Mouse (Mus musculus) C2C12 (cell line): ENCODE results near the gene Hoxd13. TPM values are rescaled to one million over a fixed set of nuclear protein-coding genes. Genes with fewer than 3 reads are reported as not detected.

Experiments
- H3K27me3 ChIP-seq: one replicate; pipeline ENCODE4 v1.6.1; 2011; ENCODE audit not compliant: control insufficient read depth, insufficient read depth, insufficient read length
- H3K36me3 ChIP-seq: one replicate; pipeline ENCODE4 v1.6.1; 2011; ENCODE audit not compliant: control insufficient read depth, insufficient read depth
- H3K4me3 ChIP-seq: one replicate; pipeline ENCODE4 v1.5.1; 2011; ENCODE audit warnings: mild to moderate bottlenecking, control low read depth; ENCODE audit not compliant: poor library complexity, insufficient read depth, severe bottlenecking
- H3K79me2 ChIP-seq: one replicate; pipeline ENCODE4 v1.6.1; 2011; ENCODE audit not compliant: control insufficient read depth, insufficient read depth
- H3K79me3 ChIP-seq: one replicate; pipeline ENCODE4 v1.6.1; 2011; ENCODE audit warnings: low read depth, control low read depth
- H3ac ChIP-seq: one replicate; pipeline ENCODE3; 2011; ENCODE audit warnings: low read depth; ENCODE audit not compliant: control insufficient read depth, insufficient read length
- CEBPB ChIP-seq: IDR thresholded peaks from one replicate; pipeline ENCODE4 v1.6.1; 2011; ENCODE audit warnings: low read depth, mild to moderate bottlenecking, control low read depth, moderate library complexity
- CTCF ChIP-seq: IDR thresholded peaks from one replicate; pipeline ENCODE4 v1.5.1; 2011; ENCODE audit not compliant: control insufficient read depth, insufficient read depth, insufficient read length
- FOSL1 ChIP-seq: IDR thresholded peaks from one replicate; pipeline ENCODE4 v1.8.0; 2011; ENCODE audit warnings: mild to moderate bottlenecking, low read length; ENCODE audit not compliant: poor library complexity, insufficient read depth, severe bottlenecking
- MAX ChIP-seq: IDR thresholded peaks from one replicate; pipeline ENCODE4 v1.6.1; 2011; ENCODE audit warnings: mild to moderate bottlenecking, control low read depth
- MYOD1 ChIP-seq: IDR thresholded peaks from one replicate; pipeline ENCODE4 v1.6.1; 2011; ENCODE audit warnings: low read depth; ENCODE audit not compliant: control insufficient read depth, insufficient read length
- MYOG ChIP-seq: IDR thresholded peaks from one replicate; pipeline ENCODE4 v1.6.1; 2011; ENCODE audit not compliant: control insufficient read depth, insufficient read length; ENCODE audit errors: extremely low read depth
- USF1 ChIP-seq: IDR thresholded peaks from one replicate; pipeline ENCODE4 v1.6.1; 2011; ENCODE audit warnings: low read depth, mild to moderate bottlenecking, control low read depth, moderate library complexity
- polyA plus RNA-seq: library from polyadenylated mRNA; unstranded; fragments of >200 nt; fragmentation: generic; extraction: Trizol; gene quantifications from one replicate; pipeline ENCODE4 v1.2.1, GENCODE M21; 2012; ENCODE audit warnings: missing spikeins

The Hoxd13 gene
- polyA plus RNA-seq, 1 experiment, result not detected

GRCm38 (mm10) chr2:74685059-74685603 is 17.0 kb downstream of the Hoxd13 start:
- TF ChIP-seq CEBPB (no peak), MAX (no peak), USF1 (no peak), FOSL1 (no peak), CTCF (no peak), MYOD1 (no peak), MYOG (no peak)
- Histone ChIP-seq H3K79me2 (no peaks in the 10 kb centered on the region), H3K36me3 (no peaks in the 10 kb centered on the region), H3K79me3 (no peaks in the 10 kb centered on the region), H3K4me3 (no peak overlapping the region), H3K27me3 (peaks cover 55% of the 10 kb centered on the region), H3ac (no peak overlapping the region)

DNA sequence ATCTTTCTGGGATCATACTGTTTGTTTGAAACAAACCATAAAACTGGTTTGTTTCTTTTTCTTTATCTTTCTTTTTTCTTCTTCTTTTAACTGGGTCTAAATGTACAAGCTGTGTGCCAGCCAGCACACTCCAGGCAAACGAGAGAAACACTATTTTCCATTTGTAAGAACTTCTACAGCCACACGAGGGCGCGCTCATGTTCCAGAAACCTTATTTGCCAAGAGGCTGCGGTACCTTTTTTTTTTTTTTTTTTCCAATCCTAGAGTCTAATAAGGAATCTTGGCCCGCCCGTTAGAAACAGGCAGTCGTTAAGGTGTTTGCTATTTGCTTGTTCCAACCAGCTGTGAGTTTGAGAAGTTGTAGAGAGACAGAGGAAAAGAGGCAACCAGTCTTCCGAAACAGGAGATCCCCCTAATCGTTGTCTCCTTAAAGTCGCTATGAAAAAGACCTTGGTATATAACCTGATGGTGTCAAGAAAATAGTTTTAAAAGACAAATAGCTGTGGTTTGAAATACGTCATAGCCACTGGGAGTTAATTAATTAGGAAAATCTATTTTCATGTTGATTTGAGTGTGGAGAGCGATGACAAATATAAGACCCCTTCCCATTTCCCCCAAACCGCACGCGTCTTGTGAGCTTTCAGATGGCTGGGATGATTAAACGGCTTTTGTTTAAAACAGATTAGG is 18.3 kb downstream of the Hoxd13 start:
- H3K79me2 ChIP-seq, result no peaks in the 10 kb centered on the region
- no peaks in the 10 kb centered on the region for H3K36me3 ChIP-seq
- H3K79me3 ChIP-seq, result no peaks in the 10 kb centered on the region
- no peak overlapping the region for H3ac ChIP-seq
- peaks cover 48% of the 10 kb centered on the region for H3K27me3 ChIP-seq
- no peak overlapping the region for H3K4me3 ChIP-seq
- TF ChIP-seq USF1 (no peak), MYOD1 (no peak), CTCF (no peak), MAX (no peak), CEBPB (no peak), MYOG (no peak), FOSL1 (no peak)

DNA sequence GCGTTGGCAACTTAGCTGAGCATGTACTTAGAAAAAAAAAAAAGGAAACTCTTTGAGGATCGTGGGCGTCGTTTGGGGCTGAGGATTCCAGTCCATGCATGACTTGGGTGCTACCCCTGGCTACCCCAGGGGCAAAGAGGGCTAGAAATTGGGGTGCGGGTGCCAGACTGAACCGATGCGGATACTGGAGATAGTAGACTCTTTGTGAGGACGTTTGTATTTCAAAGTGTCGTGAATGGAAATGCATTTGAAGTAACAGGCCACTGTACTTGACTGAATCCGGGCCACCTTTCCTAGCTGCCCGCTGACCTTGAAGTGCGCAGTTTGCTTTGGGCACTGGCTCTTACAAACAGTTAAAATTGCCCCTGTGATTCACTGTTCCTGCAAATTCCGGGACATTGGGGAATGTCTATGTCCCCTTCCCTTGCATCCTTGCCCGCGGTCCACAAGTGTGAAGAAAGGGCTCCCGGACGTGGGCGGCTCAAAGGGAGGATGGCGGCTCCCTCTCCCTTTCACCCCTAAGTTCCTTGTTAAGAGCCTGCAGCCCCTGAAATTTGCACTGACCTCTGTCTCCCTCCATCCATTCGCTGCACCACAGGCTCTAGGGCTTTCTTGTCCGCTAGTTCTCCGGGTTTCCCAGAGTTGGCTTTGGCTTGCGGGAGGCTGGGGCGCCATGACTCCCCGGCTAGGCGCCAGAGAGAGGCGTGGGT is 19.0 kb downstream of the Hoxd13 start:
- TF ChIP-seq MAX (no peak), CEBPB (no peak), USF1 (no peak), FOSL1 (no peak), CTCF (no peak), MYOG (no peak), MYOD1 (no peak)
- Histone ChIP-seq H3K27me3 (peaks cover 48% of the 10 kb centered on the region), H3K4me3 (no peak overlapping the region)

GRCm38 (mm10) chr2:74687698-74688555 is 19.8 kb downstream of the Hoxd13 start:
- no peak overlapping the region for H3K4me3 ChIP-seq
- H3K36me3 ChIP-seq, result no peaks in the 10 kb centered on the region
- H3K27me3 ChIP-seq, result peaks cover 51% of the 10 kb centered on the region
- H3K79me3 ChIP-seq, result no peaks in the 10 kb centered on the region
- no peak for TF ChIP-seq MAX
- no peak for TF ChIP-seq USF1
- TF ChIP-seq FOSL1, result no peak
- no peak for TF ChIP-seq CTCF
- no peak for TF ChIP-seq MYOD1
- TF ChIP-seq CEBPB, result no peak
- no peak for TF ChIP-seq MYOG
- H3ac ChIP-seq, result no peak overlapping the region
- H3K79me2 ChIP-seq, result no peaks in the 10 kb centered on the region

More for the DNA sequence above, 19.0 kb downstream of the Hoxd13 start:
- H3K79me3 ChIP-seq, result no peaks in the 10 kb centered on the region
- no peaks in the 10 kb centered on the region for H3K36me3 ChIP-seq
- no peak overlapping the region for H3ac ChIP-seq
- H3K79me2 ChIP-seq, result no peaks in the 10 kb centered on the region

- Histone ChIP-seq H3K79me2 (no peaks in the 10 kb centered on the region), H3K36me3 (no peaks in the 10 kb centered on the region), H3K4me3 (no peak overlapping the region), H3K79me3 (no peaks in the 10 kb centered on the region), H3K27me3 (peaks cover 62% of the 10 kb centered on the region), H3ac (no peak overlapping the region)
- TF ChIP-seq CEBPB (no peak), MYOD1 (no peak), CTCF (no peak), MYOG (no peak), MAX (no peak), USF1 (no peak), FOSL1 (no peak)
These were observed 20.9 kb downstream of the Hoxd13 start for GRCm38 (mm10) chr2:74688795-74689573.
